Mouse (Mus musculus): Measurements from ENCODE around the gene Il4ra. TPM values are rescaled to one million over a fixed set of nuclear protein-coding genes. Genes with fewer than 3 reads are reported as not detected.

Il4ra gene
- polyA plus RNA-seq, 1 experiment from 2014 or later = 5.2 TPM

DNA sequence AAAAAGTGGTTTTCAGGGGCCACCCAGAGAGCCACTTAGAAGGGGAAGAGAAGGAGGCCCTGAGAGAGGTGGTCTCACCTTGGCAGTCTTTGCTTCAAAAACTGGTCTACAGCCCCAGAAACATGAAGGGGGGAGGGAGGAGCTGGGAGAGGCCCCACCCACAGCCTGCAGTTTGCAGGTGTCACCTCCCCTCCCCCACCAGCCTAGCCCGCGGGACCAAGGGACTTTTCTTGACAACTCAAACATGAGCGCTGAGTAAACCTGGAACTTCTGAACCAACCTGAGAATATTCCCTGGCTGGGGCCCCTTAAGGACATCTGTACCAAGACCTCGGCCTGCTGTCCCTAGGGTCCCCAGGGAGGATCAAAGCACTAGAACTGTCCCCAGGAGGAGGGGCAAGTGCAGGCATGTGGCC is 53.8 kb downstream of the Il4ra start:
- Histone ChIP-seq H3K27me3 (ENCODE audit: control insufficient read depth, insufficient read depth, low read depth, low read length) (no peaks in the 10 kb centered on the region; the same call in 1 of the 2 replicates), H3K27ac (ENCODE audit: low read length) (no peak overlapping the region), H3K36me3 (ENCODE audit: control insufficient read depth, insufficient read depth, low read length) (no peaks in the 10 kb centered on the region), H3K9me3 (replicated peaks; ENCODE audit: control insufficient read depth, low read length, poor library complexity, severe bottlenecking) (no peaks in the 10 kb centered on the region), H3K4me3 (ENCODE audit: low read depth, low read length) (no peak overlapping the region), H3K4me1 (ENCODE audit: control insufficient read depth, insufficient read depth, low read length) (no peaks in the 10 kb centered on the region), H3K4me2 (ENCODE audit: low read length) (no peak overlapping the region), H3K9ac (ENCODE audit: low read depth, low read length) (no peak overlapping the region)
- ATAC-seq = no peak
- 73% methylated on average over 4 of the region's 4 CpGs for WGBS

DNA sequence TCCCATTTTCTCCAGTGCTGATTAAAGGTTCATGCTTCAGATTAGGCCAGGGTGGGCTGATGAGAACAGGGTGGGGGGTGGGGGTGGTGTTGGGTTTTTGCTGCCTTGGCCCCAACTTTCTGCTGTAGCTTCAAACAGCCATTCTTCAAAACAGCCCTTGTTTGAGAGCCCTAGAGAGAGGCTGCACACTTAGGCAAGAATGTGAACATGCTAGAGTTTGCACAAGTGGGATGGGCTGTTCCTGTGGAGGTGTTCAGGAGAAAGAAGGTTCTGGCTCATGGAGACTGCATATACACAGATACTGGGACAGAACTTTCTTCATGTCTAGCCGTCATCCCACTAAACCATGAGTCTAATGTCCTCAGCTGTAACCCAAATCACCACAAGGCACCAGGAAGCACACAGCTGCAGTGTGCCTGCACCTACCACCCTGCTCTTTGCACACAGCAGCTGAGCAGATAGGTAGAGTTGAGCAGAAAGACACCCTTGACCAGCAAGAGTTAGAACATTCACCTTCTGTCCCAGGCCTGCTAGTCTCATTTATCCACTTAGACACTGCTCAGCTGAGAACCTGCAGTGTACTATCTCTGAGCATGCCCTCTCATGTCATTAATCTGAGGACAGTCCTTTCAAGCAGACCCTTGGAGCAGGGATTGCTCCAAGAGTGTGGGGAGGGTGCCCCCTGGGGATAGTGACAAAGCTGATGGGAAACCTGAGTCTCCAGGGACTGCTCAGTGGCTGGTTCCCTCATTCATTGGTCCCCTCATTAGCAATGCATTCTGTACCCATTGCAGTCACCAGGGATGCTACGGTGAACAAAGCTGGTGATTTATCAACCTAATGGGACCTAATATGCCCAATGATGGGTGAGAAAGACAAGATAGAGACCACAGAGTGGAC is 54.6 kb downstream of the Il4ra start:
- no peak overlapping the region for H3K27ac ChIP-seq (ENCODE audit: low read length)
- no peaks in the 10 kb centered on the region for H3K27me3 ChIP-seq (ENCODE audit: control insufficient read depth, insufficient read depth, low read depth, low read length)
- 74% methylated on average over 2 of the region's 2 CpGs for WGBS
- H3K9me3 ChIP-seq (replicated peaks; ENCODE audit: control insufficient read depth, low read length, poor library complexity, severe bottlenecking) = no peaks in the 10 kb centered on the region
- no peak overlapping the region for H3K9ac ChIP-seq (ENCODE audit: low read depth, low read length)
- no peak overlapping the region for H3K4me3 ChIP-seq (ENCODE audit: low read depth, low read length)
- ATAC-seq = no peak
- no peaks in the 10 kb centered on the region for H3K36me3 ChIP-seq (ENCODE audit: control insufficient read depth, insufficient read depth, low read length)
- H3K4me2 ChIP-seq (ENCODE audit: low read length) = no peak overlapping the region
- H3K4me1 ChIP-seq (ENCODE audit: control insufficient read depth, insufficient read depth, low read length) = no peaks in the 10 kb centered on the region

DNA sequence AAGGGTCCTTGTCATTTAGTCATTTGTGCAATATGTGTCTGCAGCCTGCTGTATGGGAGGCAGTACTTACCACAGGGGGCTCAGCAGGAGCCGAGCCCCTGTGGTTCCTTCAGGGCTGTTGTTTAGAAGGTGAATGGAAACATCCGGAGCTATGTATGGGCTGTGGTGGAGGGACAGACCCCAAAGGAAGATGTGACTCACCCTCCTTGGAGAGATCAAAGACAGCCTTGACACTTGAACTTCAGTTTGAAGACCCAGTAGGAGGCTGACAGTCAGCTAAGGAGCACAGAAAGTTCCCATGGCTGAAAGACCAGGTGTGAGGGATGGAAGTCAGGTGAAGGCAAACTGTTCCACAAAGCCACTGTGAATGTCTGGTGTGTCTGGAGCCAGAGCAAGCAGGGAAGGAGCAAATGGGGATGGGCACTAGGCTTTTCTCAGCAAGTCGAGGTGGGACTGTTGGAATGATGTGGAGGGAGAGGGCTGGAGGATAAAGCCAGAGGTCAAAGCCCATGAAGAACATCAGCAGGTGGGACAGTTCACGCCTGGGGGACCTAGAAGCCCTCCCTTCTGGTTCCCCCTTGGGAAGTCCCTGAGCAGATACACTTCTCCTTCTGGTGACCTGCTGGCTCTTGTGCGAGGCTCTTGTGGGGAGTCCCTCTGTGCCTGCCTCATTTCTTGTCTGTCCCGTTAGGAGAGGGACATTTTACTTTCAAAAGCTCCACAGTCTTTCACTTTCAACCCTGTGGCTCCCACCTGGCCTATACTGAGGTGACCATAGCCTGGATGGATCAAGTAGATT is 55.7 kb downstream of the Il4ra start:
- no peaks in the 10 kb centered on the region for H3K9me3 ChIP-seq (replicated peaks; ENCODE audit: control insufficient read depth, low read length, poor library complexity, severe bottlenecking)
- no peaks in the 10 kb centered on the region for H3K4me1 ChIP-seq (ENCODE audit: control insufficient read depth, insufficient read depth, low read length)
- ATAC-seq = no peak
- H3K4me2 ChIP-seq (ENCODE audit: low read length) = no peak overlapping the region
- WGBS = 65% methylated on average over 6 of the region's 6 CpGs
- no peaks in the 10 kb centered on the region for H3K36me3 ChIP-seq (ENCODE audit: control insufficient read depth, insufficient read depth, low read length)
- no peaks in the 10 kb centered on the region for H3K27me3 ChIP-seq (ENCODE audit: control insufficient read depth, insufficient read depth, low read depth, low read length)
- H3K27ac ChIP-seq (ENCODE audit: low read length) = no peak overlapping the region
- no peak overlapping the region for H3K9ac ChIP-seq (ENCODE audit: low read depth, low read length)
- no peak overlapping the region for H3K4me3 ChIP-seq (ENCODE audit: low read depth, low read length)

DNA sequence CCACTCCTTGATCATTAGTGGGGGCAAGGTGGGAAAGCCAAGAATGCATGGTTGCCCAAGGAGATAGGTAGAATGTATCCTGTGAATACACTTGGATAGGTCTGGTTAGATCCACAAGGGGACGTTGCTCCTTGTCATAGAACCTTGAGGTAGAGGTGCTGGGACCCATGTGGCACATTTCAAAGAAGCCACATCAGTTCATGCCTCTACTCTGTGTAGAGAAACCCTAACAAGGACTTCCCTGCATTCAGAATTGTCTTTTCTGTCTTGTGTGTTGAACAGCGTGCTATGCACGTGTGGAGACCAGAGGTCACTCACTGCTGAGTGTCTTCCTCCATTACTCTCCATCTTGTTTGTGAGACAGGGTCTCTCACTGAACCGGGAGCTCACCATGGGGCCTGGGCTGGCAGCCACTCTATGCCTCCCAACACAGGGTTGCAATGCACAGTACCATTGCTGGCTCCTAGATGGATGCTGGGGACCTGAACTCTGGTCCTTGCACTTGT is 56.3 kb downstream of the Il4ra start:
- H3K4me1 ChIP-seq (ENCODE audit: control insufficient read depth, insufficient read depth, low read length) = no peaks in the 10 kb centered on the region
- H3K27ac ChIP-seq (ENCODE audit: low read length) = no peak overlapping the region

DNA sequence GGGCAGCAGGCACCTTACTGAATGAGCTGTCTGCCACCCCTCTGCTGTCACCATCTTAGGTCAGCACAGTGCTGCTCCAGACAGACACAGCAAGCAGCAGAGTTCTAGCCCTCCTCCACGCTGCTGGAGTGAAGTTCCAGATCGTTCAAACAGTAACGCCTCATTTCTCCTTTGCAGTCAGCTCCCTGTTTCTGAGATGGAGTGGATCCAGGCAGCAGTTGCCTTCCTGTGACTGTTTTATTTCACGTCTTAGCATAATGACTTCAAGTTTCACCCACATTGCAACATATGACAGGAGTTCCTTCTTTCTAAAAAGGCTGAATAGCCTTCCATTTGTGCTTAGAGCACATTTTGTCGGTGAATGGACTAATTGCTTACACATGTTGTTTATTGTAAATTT is 61.7 kb downstream of the Il4ra start:
- H3K9me3 ChIP-seq (replicated peaks; ENCODE audit: control insufficient read depth, low read length, poor library complexity, severe bottlenecking) = no peaks in the 10 kb centered on the region
- no peaks in the 10 kb centered on the region for H3K27me3 ChIP-seq (ENCODE audit: control insufficient read depth, insufficient read depth, low read depth, low read length)
- H3K4me1 ChIP-seq (ENCODE audit: control insufficient read depth, insufficient read depth, low read length) = no peaks in the 10 kb centered on the region
- WGBS = 85% methylated on average over 5 of the region's 5 CpGs
- no peak overlapping the region for H3K9ac ChIP-seq (ENCODE audit: low read depth, low read length)
- H3K4me3 ChIP-seq (ENCODE audit: low read depth, low read length) = no peak overlapping the region
- no peak overlapping the region for H3K4me2 ChIP-seq (ENCODE audit: low read length)
- ATAC-seq = no peak
- no peak overlapping the region for H3K27ac ChIP-seq (ENCODE audit: low read length)
- H3K36me3 ChIP-seq (ENCODE audit: control insufficient read depth, insufficient read depth, low read length) = no peaks in the 10 kb centered on the region

More for the DNA sequence above, 56.3 kb downstream of the Il4ra start:
- no peak for ATAC-seq
- H3K36me3 ChIP-seq (ENCODE audit: control insufficient read depth, insufficient read depth, low read length) = no peaks in the 10 kb centered on the region
- no peaks in the 10 kb centered on the region for H3K27me3 ChIP-seq (ENCODE audit: control insufficient read depth, insufficient read depth, low read depth, low read length)
- no peak overlapping the region for H3K4me3 ChIP-seq (ENCODE audit: low read depth, low read length)
- H3K4me2 ChIP-seq (ENCODE audit: low read length) = no peak overlapping the region
- H3K9me3 ChIP-seq (replicated peaks; ENCODE audit: control insufficient read depth, low read length, poor library complexity, severe bottlenecking) = no peaks in the 10 kb centered on the region
- WGBS = 93% methylated on average over 4 of the region's 4 CpGs
- no peak overlapping the region for H3K9ac ChIP-seq (ENCODE audit: low read depth, low read length)

DNA sequence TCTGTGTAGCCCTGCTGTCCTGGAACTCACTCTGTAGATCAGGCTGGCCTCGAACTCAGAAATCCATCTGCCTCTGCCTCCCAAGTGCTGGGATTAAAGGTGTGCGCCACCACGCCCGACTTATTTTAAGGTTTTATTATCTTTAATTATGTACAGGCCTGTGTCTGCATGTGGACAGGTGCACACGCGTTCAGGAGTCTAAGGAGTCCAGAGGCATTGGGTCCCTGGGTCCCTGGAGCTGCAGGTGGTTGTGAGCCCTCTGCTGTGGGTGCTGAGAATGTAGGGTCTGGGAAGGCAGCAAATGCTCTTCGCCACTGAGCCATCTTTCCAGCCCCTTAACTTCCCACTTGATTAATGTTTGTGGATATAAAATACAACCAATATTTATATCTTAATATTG is 63.5 kb downstream of the Il4ra start:
- Histone ChIP-seq H3K4me3 (ENCODE audit: low read depth, low read length) (no peak overlapping the region), H3K9me3 (replicated peaks; ENCODE audit: control insufficient read depth, low read length, poor library complexity, severe bottlenecking) (no peaks in the 10 kb centered on the region), H3K36me3 (ENCODE audit: control insufficient read depth, insufficient read depth, low read length) (no peaks in the 10 kb centered on the region), H3K9ac (ENCODE audit: low read depth, low read length) (no peak overlapping the region), H3K27me3 (ENCODE audit: control insufficient read depth, insufficient read depth, low read depth, low read length) (no peaks in the 10 kb centered on the region), H3K27ac (ENCODE audit: low read length) (no peak overlapping the region), H3K4me2 (ENCODE audit: low read length) (no peak overlapping the region), H3K4me1 (ENCODE audit: control insufficient read depth, insufficient read depth, low read length) (no peaks in the 10 kb centered on the region)
- 94% methylated on average over 7 of the region's 7 CpGs for WGBS
- no peak for ATAC-seq

DNA sequence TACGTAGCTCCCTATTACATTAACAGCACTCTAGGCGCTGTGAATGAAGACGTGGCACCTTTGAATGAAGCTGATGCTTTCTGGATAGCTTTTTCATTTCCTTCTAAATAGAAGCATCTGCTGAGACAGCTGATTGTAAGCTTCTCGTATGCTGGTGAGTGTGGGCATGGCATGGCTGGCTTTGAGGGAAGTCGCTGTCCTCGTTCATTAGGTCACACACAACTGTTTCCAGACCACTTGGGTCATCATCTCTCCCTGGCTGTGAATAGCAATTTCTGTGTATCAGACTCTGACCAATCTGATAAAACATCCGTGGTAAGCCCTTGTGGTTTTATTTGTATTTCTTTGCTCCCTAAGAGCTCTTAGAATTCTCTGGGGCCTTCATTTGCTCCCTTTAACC is 66.1 kb downstream of the Il4ra start:
- no peak for ATAC-seq
- Histone ChIP-seq H3K4me3 (ENCODE audit: low read depth, low read length) (no peak overlapping the region), H3K27ac (ENCODE audit: low read length) (no peak overlapping the region), H3K36me3 (ENCODE audit: control insufficient read depth, insufficient read depth, low read length) (no peaks in the 10 kb centered on the region), H3K4me1 (ENCODE audit: control insufficient read depth, insufficient read depth, low read length) (no peaks in the 10 kb centered on the region), H3K9ac (ENCODE audit: low read depth, low read length) (no peak overlapping the region), H3K4me2 (ENCODE audit: low read length) (no peak overlapping the region), H3K9me3 (replicated peaks; ENCODE audit: control insufficient read depth, low read length, poor library complexity, severe bottlenecking) (no peaks in the 10 kb centered on the region), H3K27me3 (ENCODE audit: control insufficient read depth, insufficient read depth, low read depth, low read length) (no peaks in the 10 kb centered on the region)
- WGBS = 83% methylated on average over 7 of the region's 7 CpGs

DNA sequence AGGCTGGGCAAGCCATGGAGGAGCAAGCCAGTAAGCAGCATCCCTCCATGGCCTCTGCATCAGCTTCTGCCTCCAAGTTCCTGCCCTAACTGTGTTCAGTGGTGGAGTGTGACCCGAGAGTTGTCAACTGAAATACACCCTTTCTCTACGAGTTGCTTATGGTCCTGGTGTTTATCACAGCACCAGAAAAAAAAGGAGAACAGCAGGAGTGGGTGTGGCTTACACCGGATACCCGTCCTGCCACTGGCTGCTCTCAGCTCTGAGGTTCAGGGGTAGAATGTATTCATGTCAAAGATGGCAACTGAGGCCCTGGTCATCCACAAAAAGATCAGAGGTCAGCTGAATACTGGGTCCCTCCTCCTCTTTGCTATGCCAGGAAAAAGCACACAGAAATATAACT is 68.2 kb downstream of the Il4ra start:
- Histone ChIP-seq H3K9ac (ENCODE audit: low read depth, low read length) (no peak overlapping the region), H3K4me3 (ENCODE audit: low read depth, low read length) (no peak overlapping the region), H3K27ac (ENCODE audit: low read length) (no peak overlapping the region), H3K36me3 (ENCODE audit: control insufficient read depth, insufficient read depth, low read length) (no peaks in the 10 kb centered on the region), H3K9me3 (replicated peaks; ENCODE audit: control insufficient read depth, low read length, poor library complexity, severe bottlenecking) (no peaks in the 10 kb centered on the region), H3K4me1 (ENCODE audit: control insufficient read depth, insufficient read depth, low read length) (no peaks in the 10 kb centered on the region), H3K27me3 (ENCODE audit: control insufficient read depth, insufficient read depth, low read depth, low read length) (no peaks in the 10 kb centered on the region), H3K4me2 (ENCODE audit: low read length) (no peak overlapping the region)
- no peak for ATAC-seq
- WGBS = 85% methylated on average over 4 of the region's 4 CpGs
